Mouse (Mus musculus): ENCODE data around the gene Gm5089. TPM values are rescaled to one million over a fixed set of nuclear protein-coding genes. Genes with fewer than 3 reads are reported as not detected.

Gm5089 gene
- polyA plus RNA-seq, 1 experiment, result not detected

- Histone ChIP-seq H3K36me3 (ENCODE audit: control insufficient read depth, insufficient read depth, low read length) (no peaks in the 10 kb centered on the region), H3K27me3 (ENCODE audit: control insufficient read depth, insufficient read depth, low read length) (no peaks in the 10 kb centered on the region; the same call in none of the 2 replicates), H3K4me1 (ENCODE audit: control insufficient read depth, insufficient read depth, low read length) (peaks cover 4% of the 10 kb centered on the region), H3K27ac (ENCODE audit: control insufficient read depth, insufficient read depth, low read depth, low read length) (no peak overlapping the region), H3K4me3 (ENCODE audit: control insufficient read depth, low read depth, low read length) (no peak overlapping the region)
- no peak for TF ChIP-seq CTCF (IDR thresholded peaks at IDR 0.05; ENCODE audit: control insufficient read depth, insufficient read depth, insufficient replicate concordance, low read depth, low read length)
These were observed 48.1 kb downstream of the Gm5089 start for GRCm38 (mm10) chr14:122402716-122403258.

GRCm38 (mm10) chr14:122401886-122402285 lies 49.0 kb downstream of the Gm5089 start:
- TF ChIP-seq CTCF (IDR thresholded peaks at IDR 0.05; ENCODE audit: control insufficient read depth, insufficient read depth, insufficient replicate concordance, low read depth, low read length) (no peak), POLR2A (IDR thresholded peaks at IDR 0.05; ENCODE audit: control insufficient read depth, low read depth, low read length) (no peak)
- peaks cover 7% of the 10 kb centered on the region for H3K4me1 ChIP-seq (ENCODE audit: control insufficient read depth, insufficient read depth, low read length)
- H3K27me3 ChIP-seq (ENCODE audit: control insufficient read depth, insufficient read depth, low read length), result no peaks in the 10 kb centered on the region; the same call in none of the 2 replicates
- no peak overlapping the region for H3K4me3 ChIP-seq (ENCODE audit: control insufficient read depth, low read depth, low read length)
- no peak overlapping the region for H3K27ac ChIP-seq (ENCODE audit: control insufficient read depth, insufficient read depth, low read depth, low read length)
- no peaks in the 10 kb centered on the region for H3K36me3 ChIP-seq (ENCODE audit: control insufficient read depth, insufficient read depth, low read length)

- Histone ChIP-seq H3K4me1 (ENCODE audit: control insufficient read depth, insufficient read depth, low read length) (peaks cover 3% of the 10 kb centered on the region), H3K27me3 (ENCODE audit: control insufficient read depth, insufficient read depth, low read length) (no peaks in the 10 kb centered on the region), H3K4me3 (ENCODE audit: control insufficient read depth, low read depth, low read length) (no peak overlapping the region), H3K27ac (ENCODE audit: control insufficient read depth, insufficient read depth, low read depth, low read length) (no peak overlapping the region), H3K36me3 (ENCODE audit: control insufficient read depth, insufficient read depth, low read length) (no peaks in the 10 kb centered on the region)
- TF ChIP-seq POLR2A (IDR thresholded peaks at IDR 0.05; ENCODE audit: control insufficient read depth, low read depth, low read length) (no peak), CTCF (IDR thresholded peaks at IDR 0.05; ENCODE audit: control insufficient read depth, insufficient read depth, insufficient replicate concordance, low read depth, low read length) (no peak)
These were observed 51.0 kb downstream of the Gm5089 start for GRCm38 (mm10) chr14:122399906-122400305.

- H3K4me3 ChIP-seq (ENCODE audit: control insufficient read depth, low read depth, low read length), result no peak overlapping the region
- H3K36me3 ChIP-seq (ENCODE audit: control insufficient read depth, insufficient read depth, low read length), result no peaks in the 10 kb centered on the region
- TF ChIP-seq POLR2A (IDR thresholded peaks at IDR 0.05; ENCODE audit: control insufficient read depth, low read depth, low read length), result no peak
- TF ChIP-seq CTCF (IDR thresholded peaks at IDR 0.05; ENCODE audit: control insufficient read depth, insufficient read depth, insufficient replicate concordance, low read depth, low read length), result no peak
- H3K27ac ChIP-seq (ENCODE audit: control insufficient read depth, insufficient read depth, low read depth, low read length), result no peak overlapping the region
- no peaks in the 10 kb centered on the region for H3K27me3 ChIP-seq (ENCODE audit: control insufficient read depth, insufficient read depth, low read length)
- H3K4me1 ChIP-seq (ENCODE audit: control insufficient read depth, insufficient read depth, low read length), result peaks cover 3% of the 10 kb centered on the region
These were observed 52.2 kb downstream of the Gm5089 start for GRCm38 (mm10) chr14:122398676-122399075.

GRCm38 (mm10) chr14:122393119-122393518 lies 57.8 kb downstream of the Gm5089 start:
- no peak for TF ChIP-seq POLR2A (IDR thresholded peaks at IDR 0.05; ENCODE audit: control insufficient read depth, low read depth, low read length)
- TF ChIP-seq CTCF (IDR thresholded peaks at IDR 0.05; ENCODE audit: control insufficient read depth, insufficient read depth, insufficient replicate concordance, low read depth, low read length), result no peak
- H3K27ac ChIP-seq (ENCODE audit: control insufficient read depth, insufficient read depth, low read depth, low read length), result no peak overlapping the region
- H3K36me3 ChIP-seq (ENCODE audit: control insufficient read depth, insufficient read depth, low read length), result no peaks in the 10 kb centered on the region
- peaks cover 3% of the 10 kb centered on the region for H3K4me1 ChIP-seq (ENCODE audit: control insufficient read depth, insufficient read depth, low read length)
- no peak overlapping the region for H3K4me3 ChIP-seq (ENCODE audit: control insufficient read depth, low read depth, low read length)
- no peaks in the 10 kb centered on the region for H3K27me3 ChIP-seq (ENCODE audit: control insufficient read depth, insufficient read depth, low read length)

GRCm38 (mm10) chr14:122390935-122391334 lies 60.0 kb downstream of the Gm5089 start:
- H3K27me3 ChIP-seq (ENCODE audit: control insufficient read depth, insufficient read depth, low read length), result no peaks in the 10 kb centered on the region

GRCm38 (mm10) chr14:122389684-122390370 lies 61.1 kb downstream of the Gm5089 start:
- no peak for TF ChIP-seq CTCF (IDR thresholded peaks at IDR 0.05; ENCODE audit: control insufficient read depth, insufficient read depth, insufficient replicate concordance, low read depth, low read length)
- no peak for TF ChIP-seq POLR2A (IDR thresholded peaks at IDR 0.05; ENCODE audit: control insufficient read depth, low read depth, low read length)
- H3K27me3 ChIP-seq (ENCODE audit: control insufficient read depth, insufficient read depth, low read length), result no peaks in the 10 kb centered on the region

More at GRCm38 (mm10) chr14:122390935-122391334, 60.0 kb downstream of the Gm5089 start:
- Histone ChIP-seq H3K4me3 (ENCODE audit: control insufficient read depth, low read depth, low read length) (no peak overlapping the region), H3K4me1 (ENCODE audit: control insufficient read depth, insufficient read depth, low read length) (no peaks in the 10 kb centered on the region), H3K36me3 (ENCODE audit: control insufficient read depth, insufficient read depth, low read length) (no peaks in the 10 kb centered on the region), H3K27ac (ENCODE audit: control insufficient read depth, insufficient read depth, low read depth, low read length) (no peak overlapping the region)
- no peak for TF ChIP-seq CTCF (IDR thresholded peaks at IDR 0.05; ENCODE audit: control insufficient read depth, insufficient read depth, insufficient replicate concordance, low read depth, low read length)
- TF ChIP-seq POLR2A (IDR thresholded peaks at IDR 0.05; ENCODE audit: control insufficient read depth, low read depth, low read length), result no peak

More at GRCm38 (mm10) chr14:122389684-122390370, 61.1 kb downstream of the Gm5089 start:
- H3K4me1 ChIP-seq (ENCODE audit: control insufficient read depth, insufficient read depth, low read length), result no peaks in the 10 kb centered on the region
- H3K36me3 ChIP-seq (ENCODE audit: control insufficient read depth, insufficient read depth, low read length), result no peaks in the 10 kb centered on the region
- no peak overlapping the region for H3K4me3 ChIP-seq (ENCODE audit: control insufficient read depth, low read depth, low read length)
- H3K27ac ChIP-seq (ENCODE audit: control insufficient read depth, insufficient read depth, low read depth, low read length), result no peak overlapping the region
